Mouse (Mus musculus) C2C12 (cell line): Measurements from ENCODE around the gene D430041D05Rik. TPM values are rescaled to one million over a fixed set of nuclear protein-coding genes. Genes with fewer than 3 reads are reported as not detected.

Experiments used
- H3K27me3 ChIP-seq: one replicate; pipeline ENCODE4 v1.6.1; 2011; ENCODE audit not compliant: control insufficient read depth, insufficient read depth, insufficient read length
- H3K36me3 ChIP-seq: one replicate; pipeline ENCODE4 v1.6.1; 2011; ENCODE audit not compliant: control insufficient read depth, insufficient read depth
- H3K4me3 ChIP-seq: one replicate; pipeline ENCODE4 v1.5.1; 2011; ENCODE audit warnings: mild to moderate bottlenecking, control low read depth; ENCODE audit not compliant: poor library complexity, insufficient read depth, severe bottlenecking
- H3K79me2 ChIP-seq: one replicate; pipeline ENCODE4 v1.6.1; 2011; ENCODE audit not compliant: control insufficient read depth, insufficient read depth
- H3K79me3 ChIP-seq: one replicate; pipeline ENCODE4 v1.6.1; 2011; ENCODE audit warnings: low read depth, control low read depth
- H3ac ChIP-seq: one replicate; pipeline ENCODE3; 2011; ENCODE audit warnings: low read depth; ENCODE audit not compliant: control insufficient read depth, insufficient read length
- CEBPB ChIP-seq: IDR thresholded peaks from one replicate; pipeline ENCODE4 v1.6.1; 2011; ENCODE audit warnings: low read depth, mild to moderate bottlenecking, control low read depth, moderate library complexity
- CTCF ChIP-seq: IDR thresholded peaks from one replicate; pipeline ENCODE4 v1.5.1; 2011; ENCODE audit not compliant: control insufficient read depth, insufficient read depth, insufficient read length
- FOSL1 ChIP-seq: IDR thresholded peaks from one replicate; pipeline ENCODE4 v1.8.0; 2011; ENCODE audit warnings: mild to moderate bottlenecking, low read length; ENCODE audit not compliant: poor library complexity, insufficient read depth, severe bottlenecking
- MAX ChIP-seq: IDR thresholded peaks from one replicate; pipeline ENCODE4 v1.6.1; 2011; ENCODE audit warnings: mild to moderate bottlenecking, control low read depth
- MYOD1 ChIP-seq: IDR thresholded peaks from one replicate; pipeline ENCODE4 v1.6.1; 2011; ENCODE audit warnings: low read depth; ENCODE audit not compliant: control insufficient read depth, insufficient read length
- MYOG ChIP-seq: IDR thresholded peaks from one replicate; pipeline ENCODE4 v1.6.1; 2011; ENCODE audit not compliant: control insufficient read depth, insufficient read length; ENCODE audit errors: extremely low read depth
- USF1 ChIP-seq: IDR thresholded peaks from one replicate; pipeline ENCODE4 v1.6.1; 2011; ENCODE audit warnings: low read depth, mild to moderate bottlenecking, control low read depth, moderate library complexity
- polyA plus RNA-seq: library from polyadenylated mRNA; unstranded; fragments of >200 nt; fragmentation: generic; extraction: Trizol; gene quantifications from one replicate; pipeline ENCODE4 v1.2.1, GENCODE M21; 2012; ENCODE audit warnings: missing spikeins

Gene D430041D05Rik
- polyA plus RNA-seq, 1 experiment: 0.05 TPM

DNA sequence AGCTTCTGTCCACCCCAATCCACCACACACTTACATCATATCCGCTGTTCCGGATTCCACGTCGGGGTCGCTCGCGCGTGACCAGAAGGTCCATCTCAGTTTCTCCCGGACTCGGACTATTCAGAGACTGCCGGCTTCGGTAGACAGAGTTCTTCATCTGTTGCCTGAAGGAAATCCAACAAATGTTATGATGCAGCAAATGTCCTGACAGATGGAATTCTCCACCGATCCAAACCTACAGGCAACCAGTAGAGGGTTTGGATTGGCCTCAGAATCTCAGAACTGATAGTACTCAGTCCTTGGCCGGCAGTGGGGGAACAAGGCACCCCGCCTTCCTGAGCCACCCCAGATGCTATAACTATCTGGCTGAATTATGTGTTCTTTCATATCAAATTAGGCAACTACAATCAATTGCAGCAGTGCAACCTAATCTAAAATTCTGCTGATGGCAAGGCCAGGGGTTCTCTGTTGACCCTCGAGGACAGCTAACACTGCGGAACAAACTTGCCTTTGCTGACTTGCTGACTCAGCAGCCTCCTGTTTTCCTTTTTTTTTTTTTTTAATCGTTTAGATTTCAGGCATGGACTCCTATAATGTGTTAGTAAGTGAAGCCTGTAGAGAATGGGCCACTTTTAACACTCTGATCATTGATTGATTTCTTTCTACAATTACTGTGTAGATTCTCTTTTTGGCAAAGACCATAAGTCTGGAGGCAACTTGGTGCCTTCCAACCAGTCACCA lies 218.2 kb downstream of the D430041D05Rik start:
- TF ChIP-seq MAX (no peak), MYOG (no peak), CEBPB (no peak), USF1 (no peak), CTCF (no peak), MYOD1 (no peak), FOSL1 (no peak)
- no peaks in the 10 kb centered on the region for H3K79me3 ChIP-seq
- no peaks in the 10 kb centered on the region for H3K27me3 ChIP-seq
- H3K79me2 ChIP-seq: no peaks in the 10 kb centered on the region
- no peak overlapping the region for H3K4me3 ChIP-seq
- no peaks in the 10 kb centered on the region for H3K36me3 ChIP-seq
- no peak overlapping the region for H3ac ChIP-seq

DNA sequence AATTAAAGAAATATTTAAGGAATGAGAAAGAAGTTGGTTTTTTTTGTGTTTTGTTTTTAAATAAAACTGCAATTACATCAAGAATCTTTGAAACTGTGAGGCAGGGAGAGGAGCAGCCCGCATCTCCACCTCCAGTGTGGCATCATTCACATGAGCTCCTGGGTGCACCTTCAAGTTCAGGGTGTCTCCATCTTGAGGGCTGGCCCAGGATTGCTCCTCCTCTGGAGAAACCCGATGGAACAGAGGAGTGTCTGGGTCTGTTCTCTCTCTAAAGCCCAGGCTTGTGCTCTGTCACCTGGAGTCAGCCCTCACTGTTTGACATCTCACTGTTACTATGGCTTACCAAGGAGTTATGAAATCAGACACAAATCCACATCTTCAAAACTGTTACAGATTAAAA lies 219.1 kb downstream of the D430041D05Rik start:
- Histone ChIP-seq H3K27me3 (no peaks in the 10 kb centered on the region), H3K36me3 (no peaks in the 10 kb centered on the region), H3K79me2 (no peaks in the 10 kb centered on the region), H3K79me3 (no peaks in the 10 kb centered on the region), H3K4me3 (no peak overlapping the region), H3ac (no peak overlapping the region)
- no peak for TF ChIP-seq MYOD1
- no peak for TF ChIP-seq FOSL1
- TF ChIP-seq CEBPB: no peak
- no peak for TF ChIP-seq MAX
- TF ChIP-seq USF1: no peak
- no peak for TF ChIP-seq CTCF
- no peak for TF ChIP-seq MYOG

DNA sequence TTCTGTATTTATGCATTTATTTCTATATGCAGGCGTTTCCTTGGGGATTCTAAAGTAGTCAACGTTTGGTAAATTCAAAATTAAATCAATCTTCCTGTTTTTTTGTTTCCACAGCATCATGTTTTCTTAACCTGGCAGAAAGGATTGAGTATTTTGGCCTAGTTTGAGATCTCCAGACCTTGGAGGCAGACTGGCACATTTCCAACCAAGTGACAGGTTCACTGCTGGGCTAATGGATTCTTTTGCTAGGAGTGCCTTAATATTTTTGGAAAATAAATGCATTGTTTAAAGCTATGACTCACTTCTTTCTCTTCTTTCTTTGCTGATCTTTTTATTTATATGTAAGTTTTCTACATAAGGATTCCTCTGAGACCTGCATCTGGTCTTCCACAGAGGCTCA lies 222.0 kb downstream of the D430041D05Rik start:
- Histone ChIP-seq H3K79me3 (no peaks in the 10 kb centered on the region), H3ac (no peak overlapping the region), H3K79me2 (no peaks in the 10 kb centered on the region), H3K36me3 (no peaks in the 10 kb centered on the region), H3K27me3 (no peaks in the 10 kb centered on the region), H3K4me3 (no peak overlapping the region)
- no peak for TF ChIP-seq USF1
- TF ChIP-seq MAX: no peak
- no peak for TF ChIP-seq MYOD1
- TF ChIP-seq FOSL1: no peak
- TF ChIP-seq CTCF: no peak
- no peak for TF ChIP-seq CEBPB
- no peak for TF ChIP-seq MYOG

DNA sequence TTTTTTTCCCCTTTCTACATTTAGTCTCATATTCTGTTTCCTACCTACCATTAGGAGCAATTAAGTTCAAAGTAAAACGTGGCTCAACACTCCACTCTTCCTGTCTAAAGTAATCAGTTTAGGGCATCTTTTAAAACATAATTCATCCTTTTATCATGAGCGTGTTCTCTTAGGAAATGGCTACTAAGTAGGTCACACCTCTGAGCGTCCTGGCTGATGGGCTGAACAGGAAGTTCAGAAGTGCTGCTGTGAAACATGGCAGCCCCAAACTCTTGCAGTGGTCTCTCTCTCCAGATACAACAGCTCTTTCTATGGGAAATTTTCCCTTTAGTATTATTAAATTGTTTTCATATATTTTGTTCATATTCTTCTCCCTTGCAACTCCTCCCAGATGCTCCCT lies 223.7 kb downstream of the D430041D05Rik start:
- no peak for TF ChIP-seq MAX
- TF ChIP-seq MYOG: no peak
- no peak for TF ChIP-seq USF1
- TF ChIP-seq MYOD1: no peak
- no peak for TF ChIP-seq FOSL1
- TF ChIP-seq CTCF: no peak
- no peak for TF ChIP-seq CEBPB
- H3K79me3 ChIP-seq: no peaks in the 10 kb centered on the region
- no peak overlapping the region for H3ac ChIP-seq

DNA sequence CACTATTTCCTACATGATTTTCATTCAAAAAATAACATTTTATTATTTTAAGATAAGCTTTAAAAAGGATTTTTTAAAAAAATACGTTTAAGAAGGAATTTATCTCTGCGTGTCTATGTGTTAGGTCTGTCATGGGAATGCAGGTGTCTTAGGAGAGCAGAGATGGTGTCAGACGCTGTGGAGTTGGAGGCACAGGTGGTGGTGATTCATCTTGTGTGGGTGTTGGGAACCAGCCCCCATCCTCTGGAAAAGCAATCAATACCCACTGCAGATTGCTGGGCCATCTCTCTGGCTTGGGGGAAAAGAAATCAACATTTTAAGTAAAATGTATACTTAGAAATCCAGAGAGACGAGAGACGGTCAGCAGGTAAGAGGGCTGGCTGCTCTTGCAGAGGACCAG lies 225.2 kb downstream of the D430041D05Rik start:
- H3ac ChIP-seq: no peak overlapping the region
- no peaks in the 10 kb centered on the region for H3K27me3 ChIP-seq
- TF ChIP-seq CTCF (no peak), MYOD1 (no peak), CEBPB (no peak), MYOG (no peak), MAX (no peak), FOSL1 (no peak), USF1 (no peak)
- H3K79me3 ChIP-seq: no peaks in the 10 kb centered on the region
- no peak overlapping the region for H3K4me3 ChIP-seq
- no peaks in the 10 kb centered on the region for H3K79me2 ChIP-seq
- H3K36me3 ChIP-seq: no peaks in the 10 kb centered on the region

More for the DNA sequence above, 223.7 kb downstream of the D430041D05Rik start:
- Histone ChIP-seq H3K36me3 (no peaks in the 10 kb centered on the region), H3K4me3 (no peak overlapping the region), H3K79me2 (no peaks in the 10 kb centered on the region), H3K27me3 (no peaks in the 10 kb centered on the region)

DNA sequence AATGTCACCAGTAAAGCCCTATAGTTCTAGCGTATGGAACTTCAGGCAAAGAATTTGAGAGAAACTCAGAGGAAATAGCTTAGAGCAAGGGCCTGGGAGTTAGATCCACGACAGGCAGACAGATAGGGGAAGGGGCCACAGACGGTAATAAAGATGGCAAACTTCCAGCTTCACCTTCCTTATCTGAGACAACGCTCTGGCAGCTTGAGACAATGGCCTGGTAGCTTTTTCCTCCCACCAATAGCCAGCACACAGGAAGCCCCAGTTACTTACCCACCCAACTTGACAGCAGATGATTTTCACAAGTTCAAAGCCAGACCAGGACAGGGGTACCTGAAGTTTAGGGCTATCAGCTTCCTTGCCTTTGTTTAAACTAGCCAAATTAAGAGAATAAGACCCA lies 226.5 kb downstream of the D430041D05Rik start:
- no peak overlapping the region for H3ac ChIP-seq
- no peaks in the 10 kb centered on the region for H3K79me3 ChIP-seq
- no peak overlapping the region for H3K4me3 ChIP-seq
- no peaks in the 10 kb centered on the region for H3K36me3 ChIP-seq
- TF ChIP-seq MAX (no peak), USF1 (no peak), CTCF (no peak), MYOG (no peak), FOSL1 (no peak), CEBPB (no peak), MYOD1 (no peak)
- H3K27me3 ChIP-seq: no peaks in the 10 kb centered on the region
- no peaks in the 10 kb centered on the region for H3K79me2 ChIP-seq
